Mouse (Mus musculus) liver, postnatal 0 days (tissue): ENCODE data around the gene Kcnb1.

Experiments used
- CTCF ChIP-seq: sonication (generic); IDR thresholded peaks from 2 replicates; pipeline ENCODE4 v1.5.1; 2016; ENCODE audit warnings: antibody characterized with exemption, low read depth
- EP300 ChIP-seq: IDR thresholded peaks from 2 replicates; pipeline ENCODE4 v1.6.1; 2016; ENCODE audit warnings: antibody characterized with exemption, low read depth, mild to moderate bottlenecking

DNA sequence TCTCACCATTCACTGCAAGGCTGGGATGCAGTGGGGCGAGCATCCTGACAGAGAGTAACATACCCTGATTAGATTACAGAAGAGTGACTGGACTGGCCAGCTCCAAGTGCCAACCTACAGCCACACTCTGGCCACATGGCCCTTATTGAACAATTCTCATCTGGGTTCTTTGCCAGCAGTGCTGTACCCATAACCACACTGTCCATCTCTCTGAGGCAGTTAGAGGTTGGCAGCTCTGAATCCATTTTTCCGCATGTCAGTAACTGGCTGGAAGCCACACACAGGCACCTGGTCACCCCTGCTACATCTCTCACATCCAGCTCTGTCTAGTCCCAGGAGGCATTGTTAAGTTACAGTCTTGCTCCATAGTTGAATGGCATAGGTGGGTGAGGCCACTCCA is 46.0 kb downstream of the Kcnb1 start:
- TF ChIP-seq CTCF (no peak), EP300 (no peak)
